Mouse (Mus musculus) myocyte (in vitro differentiated cells): ENCODE data around the gene Samm50.

ENCODE experiments used
- CEBPB ChIP-seq: IDR thresholded peaks from 2 replicates; pipeline ENCODE4 v1.6.1; 2011; ENCODE audit warnings: mild to moderate bottlenecking, moderate library complexity; ENCODE audit not compliant: poor library complexity, insufficient read depth, severe bottlenecking
- E2F4 ChIP-seq: IDR thresholded peaks from one replicate; pipeline ENCODE4 v1.6.1; 2011; ENCODE audit warnings: mild to moderate bottlenecking, control low read depth, moderate library complexity; ENCODE audit not compliant: insufficient read depth
- MAX ChIP-seq: IDR thresholded peaks from one replicate; pipeline ENCODE4 v1.6.1; 2011; ENCODE audit warnings: low read depth, mild to moderate bottlenecking, control low read depth
- MYOD1 ChIP-seq, 3 experiments: IDR thresholded peaks; one replicate each; pipeline ENCODE4 v1.6.1; 2011; ENCODE audit warnings: control low read depth in 2 of 3, low read depth in 2 of 3, mild to moderate bottlenecking in 2 of 3, moderate library complexity in 1 of 3; ENCODE audit not compliant: insufficient read length in 2 of 3, control insufficient read depth in 1 of 3
- MYOG ChIP-seq, 3 experiments: IDR thresholded peaks; one replicate each; pipeline ENCODE4 v1.6.1; 2011; ENCODE audit warnings: control low read depth in 2 of 3, low read depth in 2 of 3, mild to moderate bottlenecking in 2 of 3; ENCODE audit not compliant: insufficient read length in 2 of 3, control insufficient read depth in 1 of 3, insufficient read depth in 1 of 3
- POLR2A ChIP-seq: IDR thresholded peaks from one replicate; pipeline ENCODE4 v1.6.1; 2011; ENCODE audit warnings: low read depth, mild to moderate bottlenecking, control low read depth, moderate library complexity; ENCODE audit not compliant: insufficient read length
- POLR2AphosphoS2 ChIP-seq: IDR thresholded peaks from one replicate; pipeline ENCODE4 v1.6.1; 2011; ENCODE audit warnings: low read depth, control low read depth; ENCODE audit not compliant: insufficient read length
- REST ChIP-seq: IDR thresholded peaks from one replicate; pipeline ENCODE4 v1.6.1; 2011; ENCODE audit warnings: mild to moderate bottlenecking, control low read depth, moderate library complexity; ENCODE audit not compliant: insufficient read depth, insufficient read length
- SRF ChIP-seq: IDR thresholded peaks from one replicate; pipeline ENCODE4 v1.6.1; 2011; ENCODE audit warnings: low read depth; ENCODE audit not compliant: control insufficient read depth, insufficient read length
- TCF12 ChIP-seq: IDR thresholded peaks from one replicate; pipeline ENCODE4 v1.6.1; 2011; ENCODE audit warnings: mild to moderate bottlenecking, control low read depth; ENCODE audit not compliant: poor library complexity, insufficient read depth, severe bottlenecking
- TCF3 ChIP-seq: IDR thresholded peaks from one replicate; pipeline ENCODE4 v1.6.1; 2011; ENCODE audit warnings: low read depth, control low read depth; ENCODE audit not compliant: insufficient read length
- USF1 ChIP-seq: IDR thresholded peaks from one replicate; pipeline ENCODE4 v1.6.1; 2011; ENCODE audit warnings: low read depth, mild to moderate bottlenecking, control low read depth, moderate library complexity

DNA sequence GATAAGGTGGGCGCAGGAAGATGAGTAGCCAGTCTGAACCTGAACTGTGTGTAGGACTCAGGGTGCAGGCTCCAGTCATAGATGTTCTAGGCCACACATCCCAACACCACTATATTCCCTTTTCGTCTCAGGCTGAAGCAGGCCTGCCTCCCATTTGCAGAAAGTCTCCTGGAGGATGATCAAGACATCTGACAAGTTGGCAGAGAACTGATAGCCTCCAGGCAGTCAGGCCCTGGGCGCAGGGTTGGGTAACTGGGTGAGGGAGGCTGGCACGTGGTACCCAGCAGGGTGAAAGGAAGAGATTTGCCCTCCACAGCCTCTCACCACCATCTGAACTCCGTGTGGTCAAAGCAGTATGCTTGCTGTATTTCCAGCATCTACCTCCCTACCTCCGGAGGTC, 30.2 kb upstream of the Samm50 start:
- no peak for TF ChIP-seq TCF12
- TF ChIP-seq MYOG (IDR thresholded peaks at IDR 0.05; ENCODE audit: control insufficient read depth in 1 of 3, insufficient read depth in 1 of 3, insufficient read length in 2 of 3, low read depth in 2 of 3), result no peak
- no peak for TF ChIP-seq USF1
- TF ChIP-seq MAX, result no peak
- TF ChIP-seq POLR2AphosphoS2, result no peak
- no peak for TF ChIP-seq POLR2A
- no peak for TF ChIP-seq E2F4
- TF ChIP-seq MYOD1 (IDR thresholded peaks at IDR 0.05; ENCODE audit: control insufficient read depth in 1 of 3, insufficient read length in 2 of 3, low read depth in 2 of 3), result no peak
- TF ChIP-seq TCF3, result no peak
- no peak for TF ChIP-seq CEBPB
- no peak for TF ChIP-seq REST
- TF ChIP-seq SRF, result no peak
